Mouse (Mus musculus) intestine, postnatal 0 days (tissue): Measurements from ENCODE around the gene Morn1. TPM values are rescaled to one million over a fixed set of nuclear protein-coding genes. Genes with fewer than 3 reads are reported as not detected.

Source experiments
- ATAC-seq: fragments of 200-750 bp; cut with Nextera tagmentation; 2 replicates; pipeline ENCODE4 v1.8.0; 2017; ENCODE audit warnings: mild to moderate bottlenecking, moderate TSS enrichment, moderate library complexity
- H3K27ac ChIP-seq: fragments of 300-500 bp; sonication (generic); 2 replicates; pipeline ENCODE4 v1.5.1; 2014; ENCODE audit warnings: mild to moderate bottlenecking, low read depth, low read length, moderate library complexity
- H3K27me3 ChIP-seq: fragments of 300-500 bp; sonication (generic); replicated peaks from 2 replicates; pipeline ENCODE4 v1.6.1; 2014; ENCODE audit warnings: low read length, mixed read lengths; ENCODE audit not compliant: control insufficient read depth, insufficient read depth
- H3K36me3 ChIP-seq: fragments of 300-500 bp; sonication (generic); 2 replicates; pipeline ENCODE4 v1.6.1; 2014; ENCODE audit warnings: mild to moderate bottlenecking, moderate library complexity; ENCODE audit not compliant: control insufficient read depth, insufficient read depth
- H3K4me1 ChIP-seq: fragments of 300-500 bp; sonication (generic); replicated peaks from 2 replicates; pipeline ENCODE4 v1.6.1; 2014; ENCODE audit warnings: antibody characterized with exemption, low read length, mixed read lengths; ENCODE audit not compliant: control insufficient read depth, insufficient read depth
- H3K4me2 ChIP-seq: fragments of 300-500 bp; sonication (generic); replicated peaks from 2 replicates; pipeline ENCODE4 v1.6.1; 2014; ENCODE audit warnings: low read depth, mild to moderate bottlenecking, moderate library complexity
- H3K4me3 ChIP-seq: fragments of 300-500 bp; sonication (generic); 2 replicates; pipeline ENCODE4 v1.5.1; 2014; ENCODE audit warnings: low read depth, low read length
- H3K9ac ChIP-seq: fragments of 300-500 bp; sonication (generic); 2 replicates; pipeline ENCODE4 v1.6.1; 2014; ENCODE audit warnings: mild to moderate bottlenecking, low read depth, low read length
- H3K9me3 ChIP-seq: fragments of 300-500 bp; sonication (generic); 2 replicates; pipeline ENCODE4 v1.6.1; 2016; ENCODE audit warnings: mixed run types; ENCODE audit not compliant: control insufficient read depth
- CTCF ChIP-seq: sonication (generic); IDR thresholded peaks from 2 replicates; pipeline ENCODE4 v1.5.1; 2016; ENCODE audit warnings: low read depth, mild to moderate bottlenecking, control low read depth, antibody characterized with exemption, moderate library complexity
- WGBS: fragments of 180-500 bp; shearing (Covaris S2); extraction: QIAGEN DNeasy Blood & Tissue Kit; methylation state at CpG from one replicate; pipeline ENCODE4 v1.1.7; 2014; 5-methylcytosine and 5-hydroxymethylcytosine counted together
- polyA plus RNA-seq: library from polyadenylated mRNA; unstranded; fragments of >200 nt; fragmentation: Nextera tagmentation; extraction: Ambion mirVana; gene quantifications from 2 replicates; pipeline ENCODE4 v1.2.1, GENCODE M21; 2015

Morn1 gene
- polyA plus RNA-seq, 1 experiment from 2014 or later: 2.2 TPM

- H3K9ac ChIP-seq: no peak overlapping the region
- no peaks in the 10 kb centered on the region for H3K9me3 ChIP-seq
- no peak overlapping the region for H3K4me2 ChIP-seq
- H3K36me3 ChIP-seq: 0 out of 2 replicates have a peak, but pooled peaks cover 5% of the 10 kb centered on the region
- no peak overlapping the region for H3K27ac ChIP-seq
- no peak overlapping the region for H3K4me3 ChIP-seq
- H3K27me3 ChIP-seq: no peaks in the 10 kb centered on the region
- 82% methylated on average over 7 of the region's 7 CpGs for WGBS
- ATAC-seq: no peak
- TF ChIP-seq CTCF: no peak
- H3K4me1 ChIP-seq: peaks cover 16% of the 10 kb centered on the region
Measured at GRCm38 (mm10) chr4:155183201-155183600, 96.8 kb downstream of the Morn1 start.

DNA sequence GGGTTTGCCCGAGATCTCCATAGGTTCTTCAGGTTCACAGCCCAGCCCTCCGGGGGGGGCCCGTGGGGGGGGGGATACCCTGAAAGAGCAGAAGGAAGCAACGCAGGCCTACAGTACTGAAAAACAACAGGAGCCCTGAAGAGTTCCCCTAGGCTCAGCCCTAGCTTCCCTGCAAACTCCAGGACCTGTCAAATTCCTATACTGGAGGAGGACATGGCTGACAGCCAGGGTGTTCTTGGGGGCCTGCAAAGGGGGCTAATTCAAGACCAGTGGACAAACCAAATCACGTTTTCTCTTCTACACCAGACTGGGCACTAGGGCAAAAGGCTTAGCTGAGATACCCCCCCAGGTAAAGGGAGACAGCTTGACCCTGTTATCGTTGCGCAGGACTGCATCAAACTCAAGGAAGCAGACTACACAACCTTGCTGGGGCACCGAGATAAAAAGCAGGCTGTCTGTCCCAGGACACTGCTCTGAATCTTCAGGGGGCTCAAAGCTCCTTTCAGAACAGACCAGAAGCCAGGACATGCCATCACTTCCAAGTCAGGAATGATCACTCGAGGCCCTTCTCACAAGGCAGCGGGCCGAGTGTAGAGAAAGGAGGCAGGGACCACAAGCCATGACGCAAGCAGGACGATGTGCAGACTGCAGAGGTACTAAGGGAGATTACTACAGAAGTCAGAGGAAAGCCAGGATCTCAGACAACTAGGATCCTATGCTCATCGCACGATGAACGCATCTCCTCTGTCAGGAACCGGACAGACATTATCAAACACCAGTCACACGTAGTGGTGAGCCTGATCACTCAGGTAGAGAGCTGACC lies 98.1 kb downstream of the Morn1 start:
- 62% methylated on average over 18 of the region's 18 CpGs for WGBS

DNA sequence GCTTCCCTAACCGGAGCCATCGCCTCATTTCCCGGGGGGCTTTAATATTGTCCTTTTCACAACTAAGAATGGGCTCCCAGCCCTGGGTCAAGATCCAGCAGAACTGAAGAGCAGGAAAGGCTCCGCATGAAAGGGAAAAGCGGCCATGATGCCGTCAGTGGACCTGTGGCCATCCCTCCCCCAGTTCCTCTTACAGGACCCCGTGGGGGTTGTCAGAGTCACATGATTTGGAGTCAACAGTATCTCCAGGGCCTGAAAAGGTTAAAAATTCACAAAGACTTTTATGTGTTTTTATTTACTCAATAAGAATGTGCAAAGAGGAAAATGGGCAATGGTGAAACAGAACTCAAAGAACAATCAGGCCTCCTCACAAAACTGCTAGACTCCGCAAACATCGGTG lies 99.5 kb downstream of the Morn1 start:
- Histone ChIP-seq H3K36me3 (0 out of 2 replicates have a peak, but pooled peaks cover 5% of the 10 kb centered on the region), H3K9ac (no peak overlapping the region), H3K27ac (no peak overlapping the region), H3K9me3 (no peaks in the 10 kb centered on the region), H3K4me3 (no peak overlapping the region), H3K4me2 (no peak overlapping the region), H3K4me1 (peaks cover 30% of the 10 kb centered on the region), H3K27me3 (no peaks in the 10 kb centered on the region)
- 86% methylated on average over 9 of the region's 9 CpGs for WGBS
- no peak for ATAC-seq
- TF ChIP-seq CTCF: no peak

More for the DNA sequence above, 98.1 kb downstream of the Morn1 start:
- Histone ChIP-seq H3K9ac (no peak overlapping the region), H3K36me3 (0 out of 2 replicates have a peak, but pooled peaks cover 5% of the 10 kb centered on the region), H3K4me3 (no peak overlapping the region), H3K4me1 (peaks cover 28% of the 10 kb centered on the region), H3K27me3 (no peaks in the 10 kb centered on the region), H3K9me3 (no peaks in the 10 kb centered on the region), H3K4me2 (no peak overlapping the region; the same call in 1 of the 2 replicates), H3K27ac (peak overlapping the region; percentile 28; the same call in 1 of the 2 replicates)
- ATAC-seq: no peak
- TF ChIP-seq CTCF: no peak

DNA sequence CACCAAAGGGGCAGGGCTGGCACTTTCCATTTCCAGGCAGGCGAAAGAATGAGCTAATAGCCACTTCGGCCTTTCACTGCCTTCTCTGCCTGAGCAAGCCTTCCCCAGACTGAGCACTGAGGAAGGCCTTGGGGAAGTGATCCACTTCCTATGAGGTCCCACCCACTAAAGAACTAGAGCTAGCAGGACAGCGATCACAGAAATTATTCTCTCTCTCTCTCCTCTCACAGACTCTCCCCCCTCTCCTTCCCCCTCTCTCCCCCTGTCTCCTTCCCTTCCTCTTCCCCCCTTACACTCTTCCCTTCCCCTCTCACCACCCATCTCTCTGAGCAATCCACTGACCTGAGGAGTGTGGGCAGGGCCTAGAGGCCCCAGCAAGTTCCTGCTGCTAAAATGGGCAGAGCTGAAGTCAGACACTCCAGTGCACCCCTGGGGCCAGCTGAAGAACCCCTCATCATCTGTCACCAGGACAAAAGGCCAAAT lies 100.9 kb downstream of the Morn1 start:
- Histone ChIP-seq H3K36me3 (0 out of 2 replicates have a peak, but pooled peaks cover 5% of the 10 kb centered on the region), H3K27ac (peak overlapping the region; percentile 28), H3K9me3 (no peaks in the 10 kb centered on the region), H3K9ac (no peak overlapping the region), H3K4me2 (no peak overlapping the region), H3K4me1 (peaks cover 36% of the 10 kb centered on the region), H3K4me3 (no peak overlapping the region), H3K27me3 (no peaks in the 10 kb centered on the region)
- 43% methylated on average over 3 of the region's 3 CpGs for WGBS
- ATAC-seq: no peak
- TF ChIP-seq CTCF: no peak

- Histone ChIP-seq H3K4me2 (peak overlapping the region; percentile 13; the same call in 1 of the 2 replicates), H3K36me3 (0 out of 2 replicates have a peak, but pooled peaks cover 11% of the 10 kb centered on the region), H3K9me3 (no peaks in the 10 kb centered on the region), H3K4me3 (no peak overlapping the region), H3K27me3 (no peaks in the 10 kb centered on the region), H3K9ac (0 out of 2 replicates have a peak overlapping the region, but pooled peaks have one; percentile 7), H3K4me1 (peaks cover 32% of the 10 kb centered on the region), H3K27ac (no peak overlapping the region)
- peak; percentile 31; the same call in 1 of the 2 replicates for ATAC-seq
- peak; percentile 12; the same call in 1 of the 2 replicates for TF ChIP-seq CTCF
- WGBS: 15% methylated on average over 8 of the region's 8 CpGs
Measured at GRCm38 (mm10) chr4:155188341-155188740, 102.0 kb downstream of the Morn1 start.

DNA sequence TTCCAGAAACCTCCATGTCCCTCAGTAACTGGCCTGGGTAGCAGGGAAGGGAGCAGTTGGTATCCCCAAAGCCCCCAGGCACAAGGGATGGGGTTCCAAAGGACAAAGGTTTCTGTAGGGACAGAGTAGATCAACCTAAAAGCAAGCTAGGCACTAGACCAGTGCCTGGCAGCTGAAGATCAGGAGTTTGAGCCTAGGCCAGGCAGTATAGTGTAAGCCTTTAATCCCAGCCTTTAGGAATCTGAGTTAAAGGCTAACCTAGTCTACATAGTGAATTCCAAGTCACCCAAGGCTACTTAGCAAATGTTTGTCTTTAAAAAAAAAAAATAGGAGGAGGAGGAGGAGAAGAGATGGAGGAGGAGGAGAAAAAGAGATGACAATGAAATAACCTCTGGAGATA lies 102.4 kb downstream of the Morn1 start:
- no peak overlapping the region for H3K4me3 ChIP-seq
- H3K27ac ChIP-seq: no peak overlapping the region
- TF ChIP-seq CTCF: no peak
- 0 out of 2 replicates have a peak overlapping the region, but pooled peaks have one; percentile 7 for H3K9ac ChIP-seq
- H3K9me3 ChIP-seq: no peaks in the 10 kb centered on the region
- H3K36me3 ChIP-seq: 0 out of 2 replicates have a peak, but pooled peaks cover 12% of the 10 kb centered on the region
- H3K4me1 ChIP-seq: peaks cover 32% of the 10 kb centered on the region
- peak overlapping the region; percentile 13; the same call in 1 of the 2 replicates for H3K4me2 ChIP-seq
- H3K27me3 ChIP-seq: no peaks in the 10 kb centered on the region
- ATAC-seq: no peak
